Mouse (Mus musculus) hindlimb bud, embryonic 11.5 days (tissue): ENCODE results near the gene Kif3b.

ENCODE experiments used
- DNase-seq: peaks from one replicate; pipeline ENCODE4 v3.0.0-alpha.2; 2012; ENCODE audit warnings: low read depth, low spot score; ENCODE audit errors: extremely low spot score

The Kif3b gene

DNA sequence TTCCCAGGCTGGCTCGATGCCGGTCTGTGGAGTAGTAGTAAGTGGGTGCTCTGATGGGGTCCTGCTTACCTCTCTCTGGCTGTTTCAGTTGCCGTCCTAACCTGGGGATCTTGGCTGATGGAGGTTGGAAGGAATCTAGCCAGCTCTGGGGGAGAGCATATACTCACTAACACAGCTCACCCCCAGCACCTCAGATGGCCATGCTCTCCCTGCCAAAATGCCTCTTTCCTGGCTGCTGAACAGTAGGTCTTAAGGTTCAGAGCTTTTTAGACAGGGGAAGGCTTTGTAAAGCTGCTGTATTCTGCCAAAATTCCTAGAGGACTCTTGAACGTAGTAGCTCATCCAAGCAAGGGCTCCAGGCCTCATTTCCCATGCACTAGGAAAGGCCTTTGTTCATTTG lies 6.6 kb downstream of the Kif3b start:
- DNase-seq: no peak

DNA sequence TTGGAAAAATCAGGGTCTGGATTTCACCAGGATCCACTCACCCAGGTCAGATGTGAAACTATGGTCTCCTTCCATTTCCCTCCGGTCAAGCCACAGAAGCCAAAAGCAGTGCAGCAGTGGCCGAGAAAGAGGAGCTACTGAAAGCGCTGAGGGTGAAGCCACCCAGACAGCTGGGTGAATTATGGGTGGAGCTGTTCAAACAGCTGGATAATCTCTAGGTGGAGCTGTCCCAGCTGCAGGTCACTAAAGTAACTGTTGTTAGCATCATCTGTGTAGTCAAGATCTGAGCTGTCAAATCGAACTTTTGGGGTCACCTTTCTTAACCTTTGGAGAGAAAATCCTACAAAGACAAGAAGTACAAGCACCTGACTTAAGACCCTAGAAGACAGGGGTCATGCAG lies 7.2 kb downstream of the Kif3b start:
- DNase-seq: no peak

DNA sequence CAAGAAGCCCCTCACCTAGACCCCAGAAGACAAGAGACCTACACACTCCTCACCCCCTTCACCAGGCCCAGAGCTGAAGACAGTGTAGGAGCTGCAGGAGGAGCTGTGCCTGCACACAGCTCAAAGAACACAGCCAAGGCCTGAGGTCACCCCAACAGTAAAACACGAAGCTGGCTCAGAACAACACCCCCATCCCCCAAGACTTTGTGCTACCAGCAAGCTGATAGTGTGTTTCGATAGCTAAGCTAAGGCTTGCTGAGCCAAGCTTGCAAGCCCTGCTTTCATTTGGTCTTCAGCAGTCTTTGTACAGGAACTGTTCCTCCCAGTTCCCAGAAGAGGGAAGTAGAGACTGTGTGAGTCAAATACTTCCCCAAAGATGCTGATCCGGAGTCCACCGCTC lies 7.7 kb downstream of the Kif3b start:
- no peak for DNase-seq

DNA sequence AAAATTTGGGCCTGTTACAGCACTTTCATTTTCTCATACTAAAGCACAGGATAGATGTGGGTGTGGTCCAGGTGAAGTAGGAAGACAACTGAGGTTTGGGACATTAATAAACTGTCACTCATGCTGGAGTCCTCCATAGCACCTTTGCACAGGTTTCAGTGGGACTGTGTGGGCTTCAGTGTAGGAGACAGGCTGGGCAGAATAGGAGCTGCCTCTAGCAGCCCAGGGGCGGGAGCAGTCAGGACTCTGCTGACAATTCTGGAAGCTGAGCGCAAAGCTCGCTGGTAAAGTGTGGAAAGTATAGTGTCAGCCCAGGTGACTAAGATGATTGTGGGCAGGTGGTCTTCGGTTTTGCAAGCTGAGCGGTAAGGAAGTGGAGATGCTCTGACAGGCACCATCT lies 9.9 kb downstream of the Kif3b start:
- no peak for DNase-seq

DNA sequence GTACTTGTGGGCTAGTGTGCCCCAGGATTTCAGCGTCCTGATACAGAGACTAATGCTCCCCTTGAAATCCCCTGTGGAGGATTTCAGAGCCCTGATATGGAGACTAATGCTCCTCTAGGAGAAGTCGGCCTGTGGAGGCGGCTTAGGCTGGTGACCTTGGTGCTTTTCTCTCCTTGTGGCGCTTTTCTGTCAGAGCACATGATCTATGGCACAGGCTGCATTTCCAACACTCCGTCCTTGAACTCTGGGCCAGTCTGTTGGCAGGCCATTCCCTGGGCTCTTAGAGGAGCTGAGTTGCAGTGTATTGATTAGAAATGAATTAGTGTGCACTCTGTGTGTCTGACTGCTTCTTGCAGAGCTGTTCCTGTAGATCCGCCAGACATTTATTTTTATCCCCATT lies 14.0 kb downstream of the Kif3b start:
- no peak for DNase-seq

DNA sequence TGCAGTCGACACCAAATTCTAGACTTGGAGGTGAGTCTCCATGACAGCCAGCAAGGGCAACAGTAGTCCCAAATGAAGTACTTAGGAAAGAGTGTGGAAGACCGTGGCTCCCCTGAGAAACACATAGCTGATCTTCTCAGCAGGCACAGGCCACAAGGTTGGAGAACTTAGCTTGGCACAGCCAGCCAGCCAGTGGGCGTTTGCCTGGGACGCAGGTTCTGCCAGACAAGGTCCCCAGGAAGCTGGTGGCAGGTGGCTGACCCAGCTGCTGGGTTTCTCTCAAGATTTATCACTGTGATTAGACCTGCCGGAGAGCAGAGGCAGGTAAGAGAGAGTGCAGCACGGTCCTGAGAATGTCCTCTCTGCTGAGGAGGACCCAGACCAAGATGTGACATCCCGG lies 17.4 kb downstream of the Kif3b start:
- DNase-seq: no peak

DNA sequence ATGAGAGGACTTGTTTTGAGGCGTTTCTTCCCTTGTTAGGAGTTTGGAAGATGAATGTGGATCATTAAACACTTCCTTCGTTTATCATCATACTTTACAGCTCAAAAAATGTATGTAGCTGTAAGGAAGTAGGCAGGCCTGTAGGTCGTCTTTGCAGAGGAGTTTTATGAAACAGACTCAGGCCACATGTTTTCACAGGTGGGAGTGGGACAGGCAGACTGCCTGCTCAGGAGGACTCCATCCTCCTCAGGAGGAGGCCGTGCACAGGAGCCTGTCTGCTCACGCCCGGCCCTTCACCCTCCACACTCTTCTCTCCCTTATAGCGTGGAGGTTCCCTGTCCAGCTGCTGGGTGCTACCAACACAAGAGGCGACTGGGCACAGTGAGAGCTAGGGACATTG lies 17.9 kb downstream of the Kif3b start:
- no peak for DNase-seq

DNA sequence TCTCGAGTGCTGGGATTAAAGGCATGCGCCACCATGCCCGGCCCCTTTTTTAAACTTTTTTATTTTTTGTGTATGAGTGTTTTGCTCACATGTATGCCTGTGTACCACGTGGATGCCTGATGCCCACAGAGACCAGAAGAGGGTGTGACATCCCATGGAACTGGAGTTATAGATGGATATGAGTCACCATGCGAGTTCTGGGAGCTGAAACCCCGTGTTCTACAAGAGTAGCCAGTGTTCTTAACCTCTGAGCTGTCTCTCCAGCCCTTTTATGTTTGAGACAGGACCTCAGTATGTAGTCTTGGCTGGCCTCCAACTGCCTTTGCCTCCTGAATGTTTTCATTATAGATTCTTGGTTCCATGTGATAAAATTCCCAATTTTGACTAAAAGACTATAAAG lies 19.0 kb downstream of the Kif3b start:
- no peak for DNase-seq

DNA sequence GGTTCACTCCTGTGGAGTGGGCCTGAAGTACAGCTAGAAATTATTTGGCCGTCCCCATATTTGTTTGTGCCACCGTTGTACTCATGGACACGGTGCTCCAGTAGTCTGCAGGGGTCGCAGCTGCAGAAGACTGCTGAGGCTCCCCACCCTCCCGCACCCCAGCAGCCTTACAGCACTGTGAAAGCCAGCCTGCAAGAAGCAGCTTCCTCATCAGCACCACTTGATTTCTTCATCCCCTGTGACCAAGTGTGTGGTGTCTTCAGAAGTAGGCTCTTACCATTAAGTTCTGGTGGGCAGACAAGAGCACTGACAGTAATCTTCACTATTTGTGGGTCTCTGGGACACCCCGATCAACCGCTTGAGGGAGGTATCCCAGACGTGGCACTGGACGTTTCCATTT lies 21.7 kb downstream of the Kif3b start:
- DNase-seq: no peak

DNA sequence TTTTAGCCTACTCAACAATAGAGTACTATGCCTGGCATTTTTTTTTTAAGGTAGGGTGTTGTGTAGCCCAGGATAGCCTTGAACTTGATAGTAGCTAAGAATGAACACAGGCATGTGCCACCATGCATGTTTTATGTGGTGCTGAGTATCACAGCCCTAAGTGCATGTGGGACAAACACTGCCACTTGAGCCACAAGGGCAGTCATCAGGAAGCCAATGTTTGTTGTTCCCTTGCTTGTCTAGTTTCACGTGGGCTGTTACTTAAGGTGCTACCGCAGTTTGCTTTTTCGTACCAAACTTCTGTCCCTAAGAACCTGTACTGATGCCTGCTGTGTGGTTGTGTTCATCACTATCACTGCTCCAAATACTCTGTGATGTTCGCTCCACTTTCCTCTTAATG lies 27.2 kb downstream of the Kif3b start:
- no peak for DNase-seq

DNA sequence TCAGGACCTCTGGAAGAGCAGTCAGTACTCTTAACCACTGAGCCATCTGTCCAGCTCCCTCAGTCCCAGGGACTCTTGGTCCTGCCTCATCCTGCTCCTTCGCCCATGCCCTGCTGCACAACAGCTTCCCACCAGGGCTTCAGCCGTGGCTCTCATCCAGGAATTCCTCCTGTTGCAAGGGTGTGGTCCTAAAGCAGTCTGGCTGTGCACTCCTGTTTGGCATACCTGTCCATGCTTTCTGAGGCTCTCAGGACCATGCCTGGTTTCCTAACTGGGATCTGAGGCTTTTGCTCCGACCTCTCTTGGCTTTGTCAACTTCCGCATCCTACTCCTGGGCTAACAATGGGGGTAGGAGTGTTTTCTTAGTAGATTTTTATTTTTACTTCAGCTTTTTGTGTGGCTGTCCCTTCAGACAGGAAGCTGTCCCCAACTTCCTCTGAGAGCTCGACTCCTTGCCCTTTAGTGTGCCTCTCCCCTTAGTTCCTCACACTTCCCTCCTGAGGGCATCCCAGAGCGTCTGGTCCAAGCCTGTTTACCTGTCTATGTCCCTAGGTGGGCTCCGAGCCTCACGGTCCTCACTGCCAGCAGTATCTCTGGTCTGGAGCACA lies 27.9 kb downstream of the Kif3b start:
- no peak for DNase-seq

DNA sequence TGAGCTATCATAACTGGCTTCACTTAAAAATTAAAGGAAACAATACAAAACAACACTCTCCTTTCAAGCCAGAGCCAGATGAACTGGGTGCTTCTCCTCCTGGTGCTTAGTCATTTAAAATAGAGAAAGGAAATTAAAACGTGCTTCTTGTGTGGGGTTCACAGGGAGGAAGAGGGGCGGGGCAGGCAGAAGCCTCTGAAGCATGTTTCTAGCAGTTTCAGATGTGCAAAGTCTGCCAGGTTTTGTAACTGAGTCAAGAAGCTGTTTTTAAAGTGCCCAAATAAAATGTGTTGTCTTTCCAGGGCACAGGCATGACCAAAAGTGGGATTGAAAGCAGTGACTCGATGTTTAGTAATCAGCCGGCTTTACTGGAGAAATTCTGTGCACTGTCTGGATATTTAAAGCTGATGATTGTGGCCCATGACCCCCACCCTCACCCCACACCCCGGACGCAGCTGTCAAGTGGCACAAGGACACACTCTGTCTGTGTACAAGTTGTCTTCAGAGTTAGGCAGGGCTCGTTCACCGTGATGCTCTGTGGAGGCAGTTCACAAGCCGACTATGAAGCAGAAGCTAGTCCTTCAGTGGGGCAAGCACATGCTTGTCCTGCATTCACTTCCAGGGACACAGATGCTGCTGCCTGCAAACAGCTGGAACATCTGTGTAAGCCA lies 34.6 kb downstream of the Kif3b start:
- no peak for DNase-seq

DNA sequence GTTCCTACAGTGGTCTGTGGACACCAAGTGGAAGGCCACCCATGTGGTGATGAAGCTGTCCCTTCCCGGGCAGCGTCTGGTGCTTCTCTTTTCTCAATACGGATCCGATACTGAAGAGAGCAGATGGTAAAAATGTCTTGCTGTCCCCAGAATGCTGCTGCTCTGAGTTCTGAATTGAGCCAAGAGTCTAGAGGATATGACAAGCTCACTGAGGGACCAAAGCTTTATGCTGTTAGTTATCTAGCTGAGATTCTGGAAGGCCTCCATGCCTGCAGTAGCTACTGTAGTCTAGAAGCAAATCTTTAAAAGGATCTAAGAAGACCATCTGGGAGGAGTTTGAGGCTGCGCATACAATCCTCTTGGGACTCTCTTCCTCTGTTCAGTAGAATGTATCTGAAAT lies 41.1 kb downstream of the Kif3b start:
- DNase-seq: no peak

DNA sequence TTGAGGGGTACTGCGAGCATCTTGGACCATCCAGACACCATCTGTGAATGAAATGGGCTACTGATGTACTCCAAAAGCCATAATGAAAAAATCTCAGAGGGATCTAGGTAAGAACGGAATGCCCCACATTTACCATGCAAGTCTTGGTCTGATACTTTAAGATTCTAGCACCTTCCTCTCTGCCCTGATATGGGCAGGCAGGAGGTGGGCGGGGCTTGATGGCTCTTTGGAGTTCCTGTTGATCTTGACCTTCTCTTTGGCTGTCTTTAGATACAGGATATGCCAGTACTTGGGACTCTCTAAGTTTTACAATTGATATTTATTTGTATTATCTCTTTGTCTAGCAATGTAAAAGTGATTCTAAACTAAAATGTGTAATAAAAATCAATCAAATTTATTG lies 41.8 kb downstream of the Kif3b start:
- DNase-seq: no peak

DNA sequence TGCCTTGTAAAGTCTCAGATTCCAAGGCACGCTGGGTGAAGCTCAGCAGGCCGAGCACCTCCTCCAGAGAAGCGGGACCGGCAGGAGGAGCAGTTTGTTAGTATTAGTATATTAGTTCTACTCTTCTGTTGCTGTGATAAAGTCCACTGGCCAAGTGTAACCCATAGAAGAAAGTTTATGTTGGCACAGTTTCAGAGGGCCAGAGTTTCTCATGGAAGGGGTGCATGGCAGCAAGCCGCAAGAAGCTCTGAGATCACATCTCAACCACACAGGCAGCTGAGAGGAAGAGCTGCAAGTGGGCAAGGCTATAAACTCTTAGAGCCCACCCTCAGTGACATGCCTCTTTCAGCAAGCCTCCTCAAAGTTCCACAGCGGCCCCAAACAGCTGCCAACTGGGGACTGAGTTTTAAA lies 42.6 kb downstream of the Kif3b start:
- no peak for DNase-seq

DNA sequence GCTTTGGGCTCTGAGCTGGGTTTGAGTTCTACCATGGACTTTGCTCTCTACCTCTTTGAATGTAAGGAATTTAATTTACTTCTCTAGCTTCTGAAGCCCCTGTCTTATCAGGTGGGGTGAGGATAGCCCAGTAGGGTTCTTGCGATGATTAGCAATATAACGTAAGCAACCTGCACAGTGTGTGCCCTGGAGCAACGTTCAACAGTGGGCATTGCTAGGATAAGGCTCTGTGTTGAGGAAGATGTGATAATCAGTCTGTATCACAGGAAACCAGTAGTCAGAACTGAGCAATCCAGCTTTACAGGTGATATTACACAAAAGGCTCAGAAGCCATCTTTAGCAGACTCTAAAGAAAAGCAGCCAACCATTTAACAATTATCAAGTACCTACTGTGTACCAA lies 43.1 kb downstream of the Kif3b start:
- DNase-seq: no peak

DNA sequence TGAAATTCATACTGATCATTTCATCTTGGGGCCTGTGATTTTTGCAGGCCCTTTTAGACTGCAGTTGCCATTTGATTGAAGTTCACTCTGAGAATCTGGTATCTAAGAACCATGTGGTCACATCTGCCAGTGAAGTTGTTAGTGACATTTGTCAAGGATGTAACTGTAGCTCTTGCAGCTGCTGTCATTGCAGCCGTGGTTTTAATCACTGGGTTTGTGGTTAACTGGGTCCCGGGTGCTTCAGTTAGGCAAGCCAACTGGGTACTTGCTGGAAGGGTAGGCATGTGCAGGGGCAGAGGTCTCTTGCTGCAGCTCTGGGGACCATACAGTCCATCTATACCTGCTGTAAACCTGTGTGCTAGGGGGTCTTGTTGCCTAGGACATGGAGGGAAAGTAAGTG lies 44.9 kb downstream of the Kif3b start:
- no peak for DNase-seq

DNA sequence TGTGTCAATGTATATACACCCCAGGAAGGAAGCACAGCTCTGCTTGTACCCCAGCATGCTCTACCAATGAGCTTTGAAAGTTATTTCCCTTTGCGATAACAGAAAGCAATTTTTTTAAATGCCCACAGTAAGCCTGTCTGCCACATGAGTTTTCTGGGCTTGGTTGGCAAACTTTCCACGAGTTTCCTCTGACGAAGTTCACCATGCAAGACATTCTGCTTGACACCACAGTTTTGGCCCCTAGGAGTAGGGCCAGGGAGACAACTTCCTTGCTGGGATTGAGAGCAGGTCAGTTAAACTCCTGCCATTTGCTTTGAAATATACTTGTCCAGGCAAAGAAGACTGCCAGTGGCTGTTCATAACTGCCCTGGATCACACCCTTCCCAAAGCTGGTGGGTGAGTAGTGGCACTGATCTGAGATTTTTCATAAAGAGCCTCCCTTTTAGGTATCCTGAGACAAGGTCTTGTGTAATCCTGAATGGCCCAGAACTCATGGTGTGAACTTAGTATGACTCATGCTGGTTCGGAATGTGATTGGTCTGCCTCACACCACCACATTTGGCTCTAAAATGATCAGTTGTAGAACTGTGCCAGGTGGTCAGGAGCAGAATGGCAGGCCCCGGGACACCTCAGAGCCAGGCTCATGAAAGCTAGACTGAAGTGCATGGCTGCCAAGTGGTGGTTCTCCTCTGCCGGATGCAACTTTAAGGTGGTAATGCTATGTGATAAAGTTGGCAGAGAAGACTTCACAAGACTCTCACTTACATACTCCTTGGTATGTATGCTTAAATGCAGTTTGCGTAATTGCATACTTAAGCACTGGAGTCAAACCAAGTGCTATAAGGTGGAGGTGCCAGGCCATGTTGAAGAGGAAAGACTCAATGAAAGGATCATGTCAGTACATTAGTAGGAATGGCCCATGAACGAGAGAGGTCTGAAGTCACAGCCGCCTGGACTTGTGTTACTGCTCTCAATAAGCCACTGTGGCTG lies 47.4 kb downstream of the Kif3b start:
- DNase-seq: no peak

DNA sequence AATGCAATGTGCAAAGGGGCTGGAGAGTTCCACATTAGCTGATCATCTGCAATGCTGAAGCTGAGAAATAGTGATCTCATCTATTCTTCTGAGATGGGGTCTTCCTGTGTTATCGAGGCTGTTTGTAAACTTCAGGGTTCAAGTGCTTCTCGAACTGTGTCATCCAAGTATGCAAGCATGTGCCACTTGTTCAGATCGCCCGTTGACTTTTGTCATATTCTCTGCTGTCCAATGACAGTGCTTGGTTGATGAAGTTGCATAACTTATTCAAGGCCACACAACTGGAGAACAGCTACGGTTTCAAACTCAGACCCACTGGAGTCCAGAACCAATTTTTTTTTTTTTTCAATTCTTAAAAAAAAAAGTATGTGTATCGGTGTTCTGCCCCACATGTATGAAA lies 51.0 kb downstream of the Kif3b start:
- no peak for DNase-seq

DNA sequence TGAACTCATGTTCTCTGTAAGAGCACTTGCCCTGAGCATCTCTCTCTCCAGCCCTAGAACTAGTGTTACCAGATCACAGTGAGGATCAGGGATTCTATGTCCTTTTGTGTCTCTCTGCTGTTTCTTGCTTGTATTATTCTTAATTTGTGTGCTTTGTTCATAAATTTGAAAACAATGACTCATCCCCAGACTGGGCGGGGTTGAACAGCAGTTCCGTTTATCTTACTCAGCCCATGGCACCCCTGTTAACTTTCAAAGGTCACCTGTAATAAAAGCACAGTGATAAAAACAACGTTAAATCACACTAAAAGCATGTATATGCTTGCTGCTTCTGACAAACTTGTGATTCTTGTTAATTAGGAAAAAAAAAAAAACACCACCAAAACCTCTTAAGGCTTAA lies 51.4 kb downstream of the Kif3b start:
- DNase-seq: no peak

DNA sequence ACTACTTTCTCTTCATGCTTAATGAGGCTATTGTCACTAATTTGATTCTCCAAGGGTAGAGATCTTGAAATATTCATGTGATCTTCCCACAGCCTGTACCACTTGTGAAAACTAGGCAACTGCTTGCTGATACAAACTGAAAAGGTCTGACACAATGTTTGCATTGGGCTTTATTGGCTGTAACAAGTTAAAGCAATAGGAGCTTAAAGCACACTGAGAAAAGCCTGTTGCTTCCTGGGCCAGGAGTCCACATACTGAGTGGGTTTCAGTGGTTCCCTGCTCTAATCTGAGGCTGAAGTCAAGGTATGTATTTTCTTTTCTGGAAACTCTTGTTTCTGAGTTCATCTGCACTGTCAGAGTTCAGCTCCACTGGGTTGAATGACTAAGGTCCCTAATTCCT lies 52.0 kb downstream of the Kif3b start:
- DNase-seq: no peak

DNA sequence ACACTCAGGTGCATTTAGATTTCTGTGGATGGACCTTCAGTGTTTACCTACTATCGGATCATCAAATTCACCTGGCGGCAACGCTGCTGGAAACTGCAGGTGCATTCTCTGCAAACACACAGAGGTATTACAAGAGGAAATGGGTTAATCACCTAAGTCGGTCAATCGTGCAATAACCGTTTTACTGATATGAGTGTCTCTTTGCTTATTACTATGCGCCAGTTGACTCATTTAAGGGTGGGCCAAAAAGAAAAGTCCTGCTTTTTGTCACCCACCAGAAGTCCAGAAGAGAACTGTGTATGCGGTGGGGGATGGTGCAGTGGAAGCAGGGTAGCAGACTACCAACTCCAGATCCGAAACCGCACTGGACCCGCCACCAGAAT lies 53.8 kb downstream of the Kif3b start:
- DNase-seq: no peak
